Mouse (Mus musculus): ENCODE measurements around the gene Olfr90.

DNA sequence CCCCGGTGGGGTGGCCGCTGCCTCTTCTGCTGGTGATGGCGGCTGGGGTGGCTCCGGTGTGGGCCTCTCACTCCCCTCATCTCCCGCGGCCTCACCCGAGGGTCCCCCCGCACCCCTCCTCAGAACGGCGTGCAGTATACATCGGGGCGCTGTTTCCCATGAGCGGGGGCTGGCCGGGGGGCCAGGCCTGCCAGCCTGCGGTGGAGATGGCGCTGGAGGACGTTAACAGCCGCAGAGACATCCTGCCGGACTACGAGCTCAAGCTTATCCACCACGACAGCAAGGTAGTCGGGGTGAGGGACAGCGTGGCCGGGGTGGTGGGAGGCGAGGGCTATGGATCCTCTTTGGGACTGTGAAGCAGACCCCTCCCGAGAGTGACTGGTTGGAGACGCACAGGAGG is 37.4 kb downstream of the Olfr90 start:
- no peak for TF ChIP-seq ZC3H11A (IDR thresholded peaks at IDR 0.05; ENCODE audit: borderline replicate concordance, low read depth, low read length)
- no peak for TF ChIP-seq HCFC1 (IDR thresholded peaks at IDR 0.05; ENCODE audit: borderline replicate concordance, insufficient read depth, low read length)
- TF ChIP-seq MAFK (IDR thresholded peaks at IDR 0.05; ENCODE audit: insufficient read depth, low read depth, low read length), result no peak
- TF ChIP-seq ZNF384 (IDR thresholded peaks at IDR 0.05; ENCODE audit: low read depth, low read length), result no peak
- no peak for TF ChIP-seq CHD2 (IDR thresholded peaks at IDR 0.05; ENCODE audit: low read depth, low read length)

All from ES-E14 (cell line).